10 mouse cellular contexts compared by ENCODE assay signal in genomic region chr2:153107802-153108201, GRCm38 (mm10). TPM values are rescaled to one million over a fixed set of nuclear protein-coding genes. Genes with fewer than 3 reads are reported as not detected.
DNase-seq lines count a peak whose midpoint lies in the region; ATAC-seq and TF ChIP-seq lines count a peak whose summit lies in the region.
"Had no signal": no experiment of that assay in that cellular context is flagged by ENCODE, and none has a peak within 500 bp of the region (broad histone marks: within the 10 kb centered on the region; RNA-seq: fewer than 3 reads in every experiment).

No protein-coding gene starts in this region.

- H3K36me3 ChIP-seq in lung, postnatal 0 days (ENCODE audit: insufficient read depth, low read length) = no peaks in the 10 kb centered on the region
- H3K36me3 ChIP-seq in forebrain, embryonic 15.5 days = no peaks in the 10 kb centered on the region
- H3K36me3 ChIP-seq in limb, embryonic 13.5 days = no peaks in the 10 kb centered on the region
- no peaks in the 10 kb centered on the region for H3K36me3 ChIP-seq in neural tube, embryonic 15.5 days

- H3K4me3 ChIP-seq in lung, postnatal 0 days (ENCODE audit: low read depth, low read length) = peak overlapping the region; percentile 16; the same call in 1 of the 2 replicates
- peak overlapping the region; percentile 41; the same call in 1 of the 2 replicates for H3K4me3 ChIP-seq in forebrain, embryonic 15.5 days
- peak overlapping the region; percentile 47 for H3K4me3 ChIP-seq in limb, embryonic 13.5 days
- peak overlapping the region; percentile 45 for H3K4me3 ChIP-seq in neural tube, embryonic 15.5 days (replicated peaks)

- no peak overlapping the region for H3K9ac ChIP-seq in lung, postnatal 0 days (replicated peaks; ENCODE audit: low read depth)
- H3K9ac ChIP-seq in forebrain, embryonic 15.5 days (replicated peaks) = no peak overlapping the region
- H3K9ac ChIP-seq in limb, embryonic 13.5 days = no peak overlapping the region
- no peak overlapping the region for H3K9ac ChIP-seq in neural tube, embryonic 15.5 days (replicated peaks)

- peak; percentile 19 for DNase-seq in lung, postnatal 0 days (ENCODE audit: low spot score)
- DNase-seq in lung, postnatal 36 days = no peak
- no peak for DNase-seq in left cerebral cortex, postnatal 36 days (ENCODE audit: low spot score in 2 of 2)
- no peak for DNase-seq in layer of hippocampus, adult 9-11 months
- DNase-seq in lung, postnatal 14 days = no peak
- DNase-seq: cerebellum, adult 2 months had no signal

- H3K4me1 ChIP-seq in lung, postnatal 0 days (ENCODE audit: insufficient read depth, low read depth, low read length) = no peaks in the 10 kb centered on the region; the same call in 1 of the 2 replicates
- H3K4me1 ChIP-seq in forebrain, embryonic 15.5 days = peaks cover 9% of the 10 kb centered on the region
- H3K4me1 ChIP-seq in limb, embryonic 13.5 days = peaks cover 17% of the 10 kb centered on the region
- H3K4me1 ChIP-seq in neural tube, embryonic 15.5 days = peaks cover 17% of the 10 kb centered on the region

- intact Hi-C loops in left cerebral cortex, postnatal 36 days (cut with DNase I) = no loop called here

- 4% methylated on average over 15 of the region's 15 CpGs for whole genome bisulfite sequencing in lung, postnatal 0 days
- WGBS in forebrain, embryonic 15.5 days = 2% methylated on average over 15 of the region's 15 CpGs
- 2% methylated on average over 15 of the region's 15 CpGs for WGBS in limb, embryonic 13.5 days
- WGBS in neural tube, embryonic 15.5 days = 4% methylated on average over 15 of the region's 15 CpGs

- TF ChIP-seq EP300 in lung, postnatal 0 days (IDR thresholded peaks at IDR 0.05) = no peak

- peak overlapping the region; percentile 67 for H3K4me2 ChIP-seq in lung, postnatal 0 days (replicated peaks; ENCODE audit: low read depth, low read length)
- peak overlapping the region; percentile 76; the same call in 1 of the 2 replicates for H3K4me2 ChIP-seq in forebrain, embryonic 15.5 days (replicated peaks)
- H3K4me2 ChIP-seq in limb, embryonic 13.5 days (replicated peaks) = peak overlapping the region; percentile 76
- H3K4me2 ChIP-seq in neural tube, embryonic 15.5 days = peak overlapping the region; percentile 90

- H3K27ac ChIP-seq in lung, postnatal 0 days (ENCODE audit: low read length) = no peak overlapping the region
- H3K27ac ChIP-seq in forebrain, embryonic 15.5 days (replicated peaks) = no peak overlapping the region
- no peak overlapping the region for H3K27ac ChIP-seq in limb, embryonic 13.5 days
- H3K27ac ChIP-seq in neural tube, embryonic 15.5 days (replicated peaks) = no peak overlapping the region

- peaks cover 21% of the 10 kb centered on the region for H3K27me3 ChIP-seq in lung, postnatal 0 days (replicated peaks; ENCODE audit: insufficient read depth, low read length)
- H3K27me3 ChIP-seq in forebrain, embryonic 15.5 days = peaks cover 23% of the 10 kb centered on the region
- peaks cover 79% of the 10 kb centered on the region for H3K27me3 ChIP-seq in limb, embryonic 13.5 days
- H3K27me3 ChIP-seq in neural tube, embryonic 15.5 days (replicated peaks) = peaks cover 49% of the 10 kb centered on the region

- H3K9me3 ChIP-seq in lung, postnatal 0 days (ENCODE audit: low read length) = no peaks in the 10 kb centered on the region
- H3K9me3 ChIP-seq in forebrain, embryonic 15.5 days = no peaks in the 10 kb centered on the region
- H3K9me3 ChIP-seq in limb, embryonic 13.5 days = no peaks in the 10 kb centered on the region
- H3K9me3 ChIP-seq in neural tube, embryonic 15.5 days (replicated peaks) = no peaks in the 10 kb centered on the region

- TF ChIP-seq CTCF in lung, postnatal 0 days (IDR thresholded peaks at IDR 0.05) = no peak

- peak; percentile 43; the same call in 1 of the 2 replicates for ATAC-seq in lung, postnatal 0 days
- no peak for ATAC-seq in forebrain, embryonic 15.5 days (replicated peaks)
- ATAC-seq in limb, embryonic 13.5 days (ENCODE audit: low FRiP score, low read depth) = no peak
- ATAC-seq in neural tube, embryonic 15.5 days (ENCODE audit: low FRiP score) = no peak

RNA-seq across cellular contexts. Expression of gene Hck, which starts 0.5 kb away (rescaled TPM):
- 37.1 and 59.4 TPM in 2 replicates for polyA plus RNA-seq in lung, postnatal 0 days (2015; fragmentation: Nextera tagmentation; extraction: Ambion mirVana)
- polyA plus RNA-seq in forebrain, embryonic 15.5 days (2015; fragmentation: Nextera tagmentation; extraction: Ambion mirVana) = 1.2 and 1.4 TPM in 2 replicates
- polyA plus RNA-seq in limb, embryonic 13.5 days (2015; fragmentation: Nextera tagmentation; extraction: Ambion mirVana) = 6.7 and 7.9 TPM in 2 replicates
- 3.2 and 4.0 TPM in 2 replicates for polyA plus RNA-seq in neural tube, embryonic 15.5 days (2015; fragmentation: Nextera tagmentation; extraction: Ambion mirVana)
- total RNA-seq in left cerebral cortex, postnatal 36 days (2021) = 1 to 10 TPM; 2.1 to 2.4 TPM

RNA-seq across cellular contexts. Expression of gene Ccm2l, which starts 42.0 kb away (rescaled TPM):
- polyA plus RNA-seq in lung, postnatal 0 days (2015; fragmentation: Nextera tagmentation; extraction: Ambion mirVana) = 10.7 and 11.1 TPM in 2 replicates
- 0.98 and 1.1 TPM in 2 replicates for polyA plus RNA-seq in forebrain, embryonic 15.5 days (2015; fragmentation: Nextera tagmentation; extraction: Ambion mirVana)
- polyA plus RNA-seq in limb, embryonic 13.5 days (2015; fragmentation: Nextera tagmentation; extraction: Ambion mirVana) = 1.7 and 1.9 TPM in 2 replicates
- polyA plus RNA-seq in neural tube, embryonic 15.5 days (2015; fragmentation: Nextera tagmentation; extraction: Ambion mirVana) = 1.3 and 1.4 TPM in 2 replicates
- 1 to 10 TPM; 4.0 to 5.8 TPM for total RNA-seq in left cerebral cortex, postnatal 36 days (2021)
- polyA plus RNA-seq: macrophage had no signal

RNA-seq across cellular contexts. Expression of gene Tm9sf4, which starts 53.3 kb away (rescaled TPM):
- polyA plus RNA-seq in lung, postnatal 0 days (2015; fragmentation: Nextera tagmentation; extraction: Ambion mirVana) = 39.7 and 44.5 TPM in 2 replicates
- polyA plus RNA-seq in forebrain, embryonic 15.5 days (2015; fragmentation: Nextera tagmentation; extraction: Ambion mirVana) = 70.0 and 71.9 TPM in 2 replicates
- polyA plus RNA-seq in limb, embryonic 13.5 days (2015; fragmentation: Nextera tagmentation; extraction: Ambion mirVana) = 93.9 and 101 TPM in 2 replicates
- polyA plus RNA-seq in neural tube, embryonic 15.5 days (2015; fragmentation: Nextera tagmentation; extraction: Ambion mirVana) = 83.0 and 83.7 TPM in 2 replicates
- 100 to 1,000 TPM; 114 to 123 TPM for total RNA-seq in left cerebral cortex, postnatal 36 days (2021)
